In the genomic region with DNA sequence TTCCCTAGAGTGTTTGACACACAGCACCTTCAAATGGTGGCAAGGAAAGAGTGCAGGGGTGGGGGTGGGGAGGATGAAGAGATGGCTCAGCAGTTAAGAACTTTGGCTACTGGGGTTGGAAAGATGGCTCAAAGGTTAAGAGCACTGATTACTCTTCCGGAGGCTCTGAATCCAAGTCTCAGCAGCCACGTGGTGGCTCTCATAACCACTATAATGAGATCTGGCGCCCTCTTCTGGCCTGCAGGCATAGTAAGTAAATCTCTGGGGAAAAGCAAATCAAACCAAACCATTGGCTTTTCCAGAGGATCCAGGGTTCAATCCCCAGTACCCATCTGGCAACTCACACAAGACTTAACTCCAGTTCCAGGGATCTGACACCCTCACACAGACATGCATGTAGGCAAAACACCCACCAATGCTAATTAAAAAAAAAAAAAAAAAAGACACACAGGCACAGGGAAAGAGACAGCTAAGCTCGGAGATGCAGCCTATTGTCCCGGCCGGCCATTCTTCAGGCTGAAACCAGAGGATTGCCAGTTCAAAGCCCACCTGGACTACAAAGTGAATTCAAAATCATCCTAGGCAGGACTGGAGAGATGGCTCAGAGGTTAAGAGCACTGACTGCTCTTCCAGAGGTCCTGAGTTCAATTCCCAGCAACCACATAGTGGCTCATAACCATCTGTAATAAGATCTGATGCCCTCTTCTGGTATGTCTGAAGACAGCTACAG, we compare ENCODE assay signal across 10 mouse cellular contexts. TPM values are rescaled to one million over a fixed set of nuclear protein-coding genes. Genes with fewer than 3 reads are reported as not detected.
A peak's percentile ranks its signal among the peaks of the same experiment; 100 is the strongest.
DNase-seq lines count a peak whose midpoint lies in the region; ATAC-seq lines count a peak whose summit lies in the region.
"Had no signal": no experiment of that assay in that cellular context is flagged by ENCODE, and none has a peak within 500 bp of the region (broad histone marks: within the 10 kb centered on the region; RNA-seq: fewer than 3 reads in every experiment).

No protein-coding gene starts in this region.

- no peak overlapping the region for H3K9ac ChIP-seq in kidney, embryonic 15.5 days
- H3K9ac ChIP-seq: midbrain, embryonic 12.5 days had no signal

- H3K36me3 ChIP-seq in kidney, embryonic 15.5 days: no peaks in the 10 kb centered on the region
- H3K36me3 ChIP-seq: midbrain, embryonic 12.5 days had no signal

- DNase-seq in kidney, adult 11 months: peak; percentile 65
- peak; percentile 89 for DNase-seq in CD4-positive, CD25-positive, alpha-beta regulatory T cell, adult 2 months (ENCODE audit: low read depth, low spot score)
- DNase-seq in T-cell, adult 2 months (ENCODE audit: low spot score): peak; percentile 67
- peak; percentile 48 for DNase-seq in embryo, embryonic 11.5 days (ENCODE audit: low read depth, low spot score)
- peak; percentile 78 for DNase-seq in kidney, postnatal 14 days
- no peak for DNase-seq in frontal cortex, postnatal 10 days (ENCODE audit: low spot score in 2 of 2)

- peaks cover 39% of the 10 kb centered on the region for H3K27me3 ChIP-seq in kidney, embryonic 15.5 days

- H3K27ac ChIP-seq in kidney, embryonic 15.5 days: no peak overlapping the region
- H3K27ac ChIP-seq: midbrain, embryonic 12.5 days had no signal

- WGBS in kidney, embryonic 15.5 days: 46% methylated on average over 6 of the region's 6 CpGs

- H3K9me3 ChIP-seq in kidney, embryonic 15.5 days (replicated peaks): no peaks in the 10 kb centered on the region
- H3K9me3 ChIP-seq: midbrain, embryonic 12.5 days had no signal

- H3K4me3 ChIP-seq in kidney, embryonic 15.5 days (replicated peaks): no peak overlapping the region
- H3K4me3 ChIP-seq: midbrain, embryonic 12.5 days had no signal

- H3K4me2 ChIP-seq in kidney, embryonic 15.5 days: no peak overlapping the region
- H3K4me2 ChIP-seq: midbrain, embryonic 12.5 days had no signal

- H3K4me1 ChIP-seq in kidney, embryonic 15.5 days: peaks cover 19% of the 10 kb centered on the region

- ATAC-seq in kidney, embryonic 15.5 days (replicated peaks; ENCODE audit: low FRiP score): no peak
- peak; percentile 71; the same call in 1 of the 2 replicates for ATAC-seq in monocyte, adult 5-6 weeks (replicated peaks; ENCODE audit: insufficient number of reproducible peaks, low FRiP score, low TSS enrichment, poor library complexity, severe bottlenecking)

RNA-seq across cellular contexts. Expression of gene Kcna7, which starts 1.8 kb away (rescaled TPM):
- not detected in 2 replicates for polyA plus RNA-seq in kidney, embryonic 15.5 days (2015; fragmentation: Nextera tagmentation; extraction: Ambion mirVana)
- total RNA-seq in monocyte, adult 5-6 weeks (2017): not detected in 3 replicates
- polyA plus RNA-seq: frontal cortex, adult 2 months; midbrain, embryonic 12.5 days had no signal

RNA-seq across cellular contexts. Expression of gene Snrnp70, which starts 8.2 kb away (rescaled TPM):
- 225 and 242 TPM in 2 replicates for polyA plus RNA-seq in kidney, embryonic 15.5 days (2015; fragmentation: Nextera tagmentation; extraction: Ambion mirVana)
- total RNA-seq in monocyte, adult 5-6 weeks (2017): 293 to 444 TPM (median 324 TPM) in 3 replicates

RNA-seq across cellular contexts. Expression of gene Ntf5, which starts 9.8 kb away (rescaled TPM):
- polyA plus RNA-seq in kidney, embryonic 15.5 days (2015; fragmentation: Nextera tagmentation; extraction: Ambion mirVana): 1.1 and 1.4 TPM in 2 replicates
- not detected in 3 replicates for total RNA-seq in monocyte, adult 5-6 weeks (2017)

RNA-seq across cellular contexts. Expression of gene Lhb, which starts 16.9 kb away (rescaled TPM):
- polyA plus RNA-seq in kidney, embryonic 15.5 days (2015; fragmentation: Nextera tagmentation; extraction: Ambion mirVana): not detected in 2 replicates
- not detected in 3 replicates for total RNA-seq in monocyte, adult 5-6 weeks (2017)
- polyA plus RNA-seq: frontal cortex, adult 2 months; midbrain, embryonic 12.5 days had no signal

RNA-seq across cellular contexts. Expression of gene Gys1, which starts 30.9 kb away (rescaled TPM):
- 37.6 and 40.8 TPM in 2 replicates for polyA plus RNA-seq in kidney, embryonic 15.5 days (2015; fragmentation: Nextera tagmentation; extraction: Ambion mirVana)
- 3.6 to 4.9 TPM (median 3.9 TPM) in 3 replicates for total RNA-seq in monocyte, adult 5-6 weeks (2017)

Comparison
In these comparisons a context has a peak if more than half of its experiments do, and no peak if none do; other contexts are left out.
1. DNase-seq: peak in kidney, adult 11 months (single experiment), CD4-positive, CD25-positive, alpha-beta regulatory T cell, adult 2 months (single experiment), T-cell, adult 2 months (single experiment), embryo, embryonic 11.5 days (single experiment) and kidney, postnatal 14 days (single experiment); none in frontal cortex, postnatal 10 days (0 of 2).